Mouse (Mus musculus) urinary bladder, adult 2 months (tissue): Measurements from ENCODE around the gene Asf1a. TPM values are rescaled to one million over a fixed set of nuclear protein-coding genes. Genes with fewer than 3 reads are reported as not detected.
"Not testable (repeated sequence)": the region's sequence is repeated elsewhere in the genome, so short reads cannot be mapped to it uniquely, and the experiment has no call there.

Experiments used
- DNase-seq: peaks from one replicate; pipeline ENCODE4 v3.0.0; 2022; ENCODE audit warnings: low spot score
- polyA plus RNA-seq: library from polyadenylated mRNA; depleted of rRNA; stranded (reverse); fragments of >200 nt; gene quantifications from 2 replicates; pipeline ENCODE4 v1.2.3, GENCODE M21; 2012; rRNA removed

The Asf1a gene
- polyA plus RNA-seq, 1 experiment: 34.7 TPM

- DNase-seq: no peak
Observed at GRCm38 (mm10) chr10:53641507-53641906, 45.0 kb downstream of the Asf1a start.

GRCm38 (mm10) chr10:53650683-53651082, 54.1 kb downstream of the Asf1a start:
- no peak for DNase-seq

GRCm38 (mm10) chr10:53654239-53654638, 57.7 kb downstream of the Asf1a start:
- DNase-seq: not testable (repeated sequence)

Other genes starting within 250 kb of the Asf1a start
- gene Cep85l, start 216.8 kb upstream of the Asf1a start, polyA plus RNA-seq: 7.4 and 9.0 TPM in 2 replicates
- 5.0 and 6.0 TPM in 2 replicates for gene Mcm9, start 33.7 kb downstream of the Asf1a start, polyA plus RNA-seq
- 2.5 and 2.8 TPM in 2 replicates for gene Fam184a, start 154.4 kb downstream of the Asf1a start, polyA plus RNA-seq